Comparison of ENCODE assay signal across 15 mouse cellular contexts in genomic region chr13:29953417-29954045, GRCm38 (mm10). TPM values are rescaled to one million over a fixed set of nuclear protein-coding genes. Genes with fewer than 3 reads are reported as not detected.
A peak's percentile ranks its signal among the peaks of the same experiment; 100 is the strongest.
DNase-seq lines count a peak whose midpoint lies in the region; TF ChIP-seq lines count a peak whose summit lies in the region.
"Had no signal": no experiment of that assay in that cellular context is flagged by ENCODE, and none has a peak within 500 bp of the region (broad histone marks: within the 10 kb centered on the region; RNA-seq: fewer than 3 reads in every experiment).

No protein-coding gene starts in this region.

- TF ChIP-seq EP300 in MEL (IDR thresholded peaks at IDR 0.05; ENCODE audit: low read depth in 1 of 2, low read length in 2 of 2): no peak

- H3K9ac ChIP-seq in MEL (ENCODE audit: control insufficient read depth, low read depth, low read length, poor library complexity, severe bottlenecking): no peak overlapping the region
- H3K9ac ChIP-seq: forebrain, embryonic 13.5 days; limb, embryonic 13.5 days; neural tube, embryonic 15.5 days; stomach, embryonic 15.5 days had no signal

- TF ChIP-seq CTCF in MEL (IDR thresholded peaks at IDR 0.05 in 2 of 3, conservative IDR thresholded peaks at IDR 0.05 in 1 of 3; ENCODE audit: control insufficient read depth in 1 of 3, insufficient read depth in 1 of 3, low read depth in 2 of 3, low read length in 3 of 3, poor library complexity in 1 of 3, severe bottlenecking in 1 of 3): peak; percentile 29 to 42 (median 30)

- peak; percentile 93 for DNase-seq in heart, adult 11 months
- DNase-seq in heart, postnatal 10 days: no peak
- peak; percentile 48 for DNase-seq in kidney, postnatal 10 days
- DNase-seq in kidney, adult 9 months: no peak
- peak; percentile 18 to 21 for DNase-seq in B cell, adult 2 months
- peak; percentile 12 for DNase-seq in MEL (ENCODE audit: low read depth, low spot score)
- DNase-seq in ovary, postnatal 14 days (ENCODE audit: low spot score): no peak
- no peak for DNase-seq in urinary bladder, adult 18-20 months (ENCODE audit: low spot score in 2 of 2)
- DNase-seq: thymus, postnatal 36 days had no signal

- H3K4me3 ChIP-seq in MEL (ENCODE audit: control insufficient read depth in 1 of 2, insufficient read depth in 1 of 2, low read depth in 2 of 2, low read length in 2 of 2): no peak overlapping the region
- H3K4me3 ChIP-seq: forebrain, embryonic 13.5 days; hindbrain, embryonic 10.5 days; left cerebral cortex, adult 2 months; limb, embryonic 13.5 days; neural tube, embryonic 15.5 days; stomach, embryonic 15.5 days had no signal

- no peaks in the 10 kb centered on the region for H3K4me1 ChIP-seq in MEL (ENCODE audit: control insufficient read depth in 1 of 2, insufficient read depth in 2 of 2, low read length in 2 of 2)
- H3K4me1 ChIP-seq: forebrain, embryonic 13.5 days; hindbrain, embryonic 10.5 days; neural tube, embryonic 15.5 days had no signal

- TF ChIP-seq RAD21 in MEL (IDR thresholded peaks at IDR 0.05; ENCODE audit: low read depth, low read length): no peak

- peaks cover 69% of the 10 kb centered on the region for H3K79me2 ChIP-seq in MEL (ENCODE audit: control insufficient read depth, insufficient read depth, low read length, poor library complexity)

- intact Hi-C loops in heart, postnatal 10 days (cut with DNase I): loop anchor here (2.0 kb wide), 1 partner anchor 29 kb away; no protein-coding TSS in a partner anchor

- H3K27ac ChIP-seq in MEL (ENCODE audit: control insufficient read depth, low read depth, low read length): no peak overlapping the region
- H3K27ac ChIP-seq: forebrain, embryonic 13.5 days; hindbrain, embryonic 10.5 days; left cerebral cortex, adult 2 months; limb, embryonic 13.5 days; neural tube, embryonic 15.5 days; stomach, embryonic 15.5 days had no signal

- H3K36me3 ChIP-seq in MEL (ENCODE audit: control insufficient read depth in 1 of 2, insufficient read depth in 2 of 2, low read length in 2 of 2): peaks cover 2 to 5% of the 10 kb centered on the region in 2 experiments; a peak in 3 of 4 replicates

- H3K27me3 ChIP-seq in MEL (ENCODE audit: control insufficient read depth in 1 of 2, insufficient read depth in 2 of 2, low read length in 2 of 2): no peaks in the 10 kb centered on the region
- H3K27me3 ChIP-seq: forebrain, embryonic 13.5 days; limb, embryonic 13.5 days; neural tube, embryonic 15.5 days; stomach, embryonic 15.5 days had no signal

- H3K9me3 ChIP-seq in MEL (replicated peaks; ENCODE audit: insufficient read depth, low read length): no peaks in the 10 kb centered on the region
- H3K9me3 ChIP-seq: forebrain, embryonic 13.5 days; neural tube, embryonic 15.5 days; stomach, embryonic 15.5 days had no signal

- TF ChIP-seq POLR2A in MEL (IDR thresholded peaks at IDR 0.05; ENCODE audit: control insufficient read depth in 1 of 2, insufficient read depth in 1 of 2, low read depth in 1 of 2, low read length in 2 of 2, poor library complexity in 1 of 2): no peak

TF ChIP-seq in MEL, 35 proteins besides CTCF, POLR2A, EP300 and RAD21:
- TF ChIP-seq HCFC1 (IDR thresholded peaks at IDR 0.05; ENCODE audit: low read depth, low read length) (no peak), CHD2 (IDR thresholded peaks at IDR 0.05; ENCODE audit: low read length) (no peak), TAL1 (IDR thresholded peaks at IDR 0.05; ENCODE audit: low read length) (no peak), MAX (IDR thresholded peaks at IDR 0.05; ENCODE audit: low read length) (no peak), ZMIZ1 (IDR thresholded peaks at IDR 0.05; ENCODE audit: low read depth, low read length) (no peak), USF1 (IDR thresholded peaks at IDR 0.05; ENCODE audit: low read depth, low read length) (no peak), ETS1 (IDR thresholded peaks at IDR 0.05; ENCODE audit: low read depth, low read length) (no peak)

RNA-seq across cellular contexts. Expression of gene E2f3, which starts 32.3 kb away (rescaled TPM):
- 10 to 100 TPM; 12.0 to 13.4 TPM for total RNA-seq in heart, postnatal 10 days (2021)
- total RNA-seq in MEL (2012; rRNA removed): 12.4 and 12.8 TPM in 2 replicates
- polyA plus RNA-seq in MEL (2012; ENCODE audit: insufficient read depth in 1 of 2, insufficient read length in 2 of 2, low read depth in 1 of 2, low replicate concordance in 2 of 2, missing spikeins in 1 of 2): 10 to 100 TPM in 1 of 2 experiments, not detected in 1; 20.0 TPM

Comparison
In these comparisons a context has a peak if more than half of its experiments do, and no peak if none do; other contexts are left out.
1. DNase-seq: peak in heart, adult 11 months (single experiment), kidney, postnatal 10 days (single experiment), B cell, adult 2 months (2 of 2) and MEL (single experiment); none in heart, postnatal 10 days (0 of 2), kidney, adult 9 months (single experiment), ovary, postnatal 14 days (single experiment) and urinary bladder, adult 18-20 months (0 of 2).